Mouse (Mus musculus) heart, embryonic 14.5 days (tissue): ENCODE measurements around the gene Ttc13. TPM values are rescaled to one million over a fixed set of nuclear protein-coding genes. Genes with fewer than 3 reads are reported as not detected.

Source experiments
- ATAC-seq: fragments of 200-750 bp; cut with Nextera tagmentation; 2 replicates; pipeline ENCODE4 v1.8.0; 2017; ENCODE audit warnings: low read depth, moderate TSS enrichment; ENCODE audit not compliant: insufficient number of reproducible peaks, insufficient read depth, low FRiP score
- H3K27ac ChIP-seq, 2 experiments: fragments of 200-500 bp in 1 of 2; fragments of 300-500 bp in 1 of 2; sonication (generic) in 1 of 2; replicated peaks in 1 of 2; 2 replicates each; pipeline ENCODE4 v1.5.1; 2012 to 2014; ENCODE audit warnings: low read depth in 2 of 2, low read length in 2 of 2, control low read depth in 1 of 2, mild to moderate bottlenecking in 1 of 2, mixed read lengths in 1 of 2; ENCODE audit not compliant: control insufficient read depth in 1 of 2, insufficient read depth in 1 of 2
- H3K27me3 ChIP-seq: fragments of 300-500 bp; sonication (generic); 2 replicates; pipeline ENCODE4 v1.6.1; 2014; ENCODE audit warnings: mild to moderate bottlenecking, low read length, control low read depth; ENCODE audit not compliant: control insufficient read depth, insufficient read depth
- H3K36me3 ChIP-seq: fragments of 300-500 bp; sonication (generic); 2 replicates; pipeline ENCODE4 v1.6.1; 2014; ENCODE audit warnings: mild to moderate bottlenecking, control low read depth, low read length, mixed read lengths; ENCODE audit not compliant: control insufficient read depth, insufficient read depth
- H3K4me1 ChIP-seq, 2 experiments: fragments of 200-500 bp in 1 of 2; fragments of 300-500 bp in 1 of 2; sonication (generic) in 1 of 2; 2 replicates each; pipeline ENCODE4 v1.6.1; 2012 to 2014; ENCODE audit warnings: low read length in 2 of 2, control low read depth in 1 of 2, mixed read lengths in 1 of 2; ENCODE audit not compliant: control insufficient read depth in 2 of 2, insufficient read depth in 2 of 2
- H3K4me2 ChIP-seq: fragments of 300-500 bp; sonication (generic); 2 replicates; pipeline ENCODE4 v1.6.1; 2014; ENCODE audit warnings: mild to moderate bottlenecking, low read length
- H3K4me3 ChIP-seq, 2 experiments: fragments of 200-500 bp in 1 of 2; fragments of 300-500 bp in 1 of 2; sonication (generic) in 1 of 2; 2 replicates each; pipeline ENCODE4 v1.5.1; 2012 to 2014; ENCODE audit warnings: low read length in 2 of 2, mild to moderate bottlenecking in 2 of 2, control low read depth in 1 of 2, low read depth in 1 of 2, moderate library complexity in 1 of 2; ENCODE audit not compliant: control insufficient read depth in 1 of 2, insufficient read depth in 1 of 2
- H3K9ac ChIP-seq: fragments of 300-500 bp; sonication (generic); 2 replicates; pipeline ENCODE4 v1.6.1; 2014; ENCODE audit warnings: mild to moderate bottlenecking, low read length
- H3K9me3 ChIP-seq: fragments of 300-500 bp; sonication (generic); 2 replicates; pipeline ENCODE4 v1.6.1; 2016; ENCODE audit warnings: low read length, control low read depth; ENCODE audit not compliant: control insufficient read depth
- WGBS: fragments of 180-500 bp; shearing (Covaris S2); extraction: QIAGEN DNeasy Blood & Tissue Kit; methylation state at CpG from one replicate; pipeline ENCODE4 v1.1.7; 2014; 5-methylcytosine and 5-hydroxymethylcytosine counted together
- polyA plus RNA-seq: library from polyadenylated mRNA; unstranded; fragments of >200 nt; fragmentation: Nextera tagmentation; extraction: Ambion mirVana; gene quantifications from 2 replicates; pipeline ENCODE4 v1.2.1, GENCODE M21; 2014

Ttc13 gene
- polyA plus RNA-seq, 1 experiment from 2014 or later: 30.5 TPM

DNA sequence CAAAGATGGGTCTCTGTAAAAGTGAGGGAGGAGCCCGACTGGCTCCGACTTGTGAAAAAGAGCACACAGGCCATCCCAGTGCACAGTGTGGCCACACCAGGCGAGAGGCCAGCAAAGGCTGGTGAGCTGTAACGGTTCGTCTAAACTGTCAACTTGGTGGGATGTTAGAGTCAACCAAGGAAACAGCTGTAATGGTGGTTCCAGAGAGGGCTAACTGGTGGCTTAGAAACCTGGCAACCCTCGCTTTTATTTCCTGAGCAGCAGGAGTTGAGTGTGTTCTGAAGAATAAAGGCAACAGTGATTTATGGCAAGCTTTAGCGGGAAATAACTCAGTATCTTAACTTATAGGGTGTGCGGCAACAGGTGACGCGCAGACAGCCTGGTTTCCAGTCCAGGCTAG lies 39.6 kb downstream of the Ttc13 start:
- no peaks in the 10 kb centered on the region for H3K9me3 ChIP-seq
- H3K4me2 ChIP-seq: no peak overlapping the region
- no peak overlapping the region for H3K27ac ChIP-seq
- WGBS: 89% methylated on average over 10 of the region's 10 CpGs
- H3K4me3 ChIP-seq: no peak overlapping the region
- H3K9ac ChIP-seq: no peak overlapping the region
- no peaks in the 10 kb centered on the region for H3K27me3 ChIP-seq
- H3K36me3 ChIP-seq: peaks cover 88% of the 10 kb centered on the region
- peaks cover 0 to 1% of the 10 kb centered on the region in 2 experiments; a peak in 1 of 4 replicates for H3K4me1 ChIP-seq
- ATAC-seq: no peak

GRCm38 (mm10) chr8:124681792-124682157 lies 40.0 kb downstream of the Ttc13 start:
- no peak overlapping the region for H3K4me3 ChIP-seq
- H3K9ac ChIP-seq: no peak overlapping the region
- H3K4me2 ChIP-seq: no peak overlapping the region
- no peak for ATAC-seq
- WGBS: 83% methylated on average over 10 of the region's 10 CpGs
- H3K9me3 ChIP-seq: no peaks in the 10 kb centered on the region
- no peaks in the 10 kb centered on the region for H3K27me3 ChIP-seq
- H3K4me1 ChIP-seq: peaks cover 0 to 2% of the 10 kb centered on the region in 2 experiments; a peak in 1 of 4 replicates
- H3K36me3 ChIP-seq: peaks cover 86% of the 10 kb centered on the region
- H3K27ac ChIP-seq: no peak overlapping the region

DNA sequence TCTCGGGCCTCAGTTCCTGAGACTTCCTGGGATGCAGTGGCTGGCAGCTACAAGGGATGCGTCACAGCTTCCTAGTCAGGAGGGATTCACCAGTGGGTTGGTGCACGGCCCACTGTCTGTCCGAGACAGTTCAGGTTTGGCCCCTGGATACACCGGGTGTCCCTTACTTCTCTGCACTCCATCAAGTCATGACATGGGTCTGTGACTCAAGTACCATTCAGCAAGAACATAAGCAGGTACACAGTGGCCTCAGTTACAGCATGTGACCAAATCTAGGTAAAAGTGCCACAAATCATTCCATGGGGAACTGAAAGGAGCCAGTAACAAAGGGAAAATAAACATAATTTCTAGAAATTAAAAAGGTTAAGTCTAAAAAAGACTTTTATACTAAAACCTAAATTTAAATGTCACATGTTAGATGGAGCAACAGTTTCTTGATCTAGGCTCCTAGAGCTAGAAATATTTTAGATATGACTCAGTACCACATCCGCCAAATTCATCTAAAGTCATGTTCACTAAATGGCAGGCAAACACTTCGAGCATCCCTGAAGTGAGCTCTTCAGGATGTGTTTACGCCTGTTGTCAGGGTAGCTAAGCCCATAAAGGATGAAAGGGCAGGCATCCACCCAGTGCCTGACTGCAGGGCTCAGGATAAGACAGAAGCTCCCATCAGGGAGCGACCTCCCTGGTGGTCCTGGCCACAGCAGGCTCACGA lies 40.5 kb downstream of the Ttc13 start:
- no peak overlapping the region for H3K4me3 ChIP-seq
- no peak overlapping the region for H3K4me2 ChIP-seq
- H3K36me3 ChIP-seq: peaks cover 82% of the 10 kb centered on the region
- H3K9me3 ChIP-seq: no peaks in the 10 kb centered on the region
- no peak for ATAC-seq
- H3K27ac ChIP-seq: no peak overlapping the region
- H3K4me1 ChIP-seq: peaks cover 0 to 2% of the 10 kb centered on the region in 2 experiments; a peak in 1 of 4 replicates
- no peak overlapping the region for H3K9ac ChIP-seq
- H3K27me3 ChIP-seq: no peaks in the 10 kb centered on the region
- 77% methylated on average over 10 of the region's 10 CpGs for WGBS

DNA sequence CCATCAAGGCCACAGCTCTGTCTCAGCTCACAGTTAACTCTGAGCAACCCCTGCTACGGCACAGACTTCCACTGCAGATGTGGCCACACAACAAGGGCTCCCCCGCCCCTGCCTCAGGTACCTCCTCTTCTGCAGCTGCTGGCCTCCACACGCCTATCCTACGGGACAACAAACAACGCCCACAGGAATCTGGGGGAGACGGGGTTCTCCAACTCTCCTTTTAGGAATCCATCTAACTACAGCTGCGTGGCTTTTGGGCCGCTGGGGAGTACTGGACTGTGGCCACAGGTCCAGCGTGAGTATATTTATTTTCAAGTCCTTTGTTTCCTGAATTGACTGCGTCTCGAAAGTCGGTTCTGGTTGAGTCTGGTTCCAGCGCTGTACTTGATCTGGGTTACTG lies 43.5 kb downstream of the Ttc13 start:
- no peak overlapping the region for H3K4me2 ChIP-seq
- no peak overlapping the region for H3K27ac ChIP-seq
- no peaks in the 10 kb centered on the region for H3K27me3 ChIP-seq
- no peak for ATAC-seq
- peaks cover 73% of the 10 kb centered on the region for H3K36me3 ChIP-seq
- WGBS: 91% methylated on average over 13 of the region's 13 CpGs
- no peak overlapping the region for H3K9ac ChIP-seq
- H3K4me3 ChIP-seq: no peak overlapping the region
- no peaks in the 10 kb centered on the region for H3K9me3 ChIP-seq
- peaks cover 0 to 2% of the 10 kb centered on the region in 2 experiments; a peak in 1 of 4 replicates for H3K4me1 ChIP-seq

DNA sequence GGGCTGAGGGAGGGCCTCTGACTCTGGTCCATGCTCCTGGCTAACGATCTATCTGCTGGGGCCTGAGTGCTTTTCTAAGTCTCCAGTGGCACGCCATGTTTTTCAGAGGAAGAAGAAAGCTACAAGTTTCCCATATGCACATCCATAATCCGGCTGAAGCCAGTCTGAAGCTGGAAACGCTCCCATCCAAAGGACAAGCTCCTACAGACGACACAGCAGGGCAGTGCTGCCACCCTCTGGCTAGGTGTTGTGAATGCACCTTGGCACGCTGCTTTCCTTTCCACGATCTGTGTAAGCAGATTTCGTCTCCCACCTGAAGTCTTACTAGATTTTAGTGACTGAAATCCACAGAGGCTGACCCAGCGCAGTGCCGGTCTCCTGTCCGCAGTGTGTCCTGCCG lies 44.3 kb downstream of the Ttc13 start:
- no peak for ATAC-seq
- 42% methylated on average over 12 of the region's 12 CpGs for WGBS
- H3K4me1 ChIP-seq: peaks cover 0 to 2% of the 10 kb centered on the region in 2 experiments; a peak in 1 of 4 replicates
- H3K4me3 ChIP-seq: no peak overlapping the region
- no peak overlapping the region; a peak in 1 of 4 replicates for H3K27ac ChIP-seq
- H3K36me3 ChIP-seq: peaks cover 73% of the 10 kb centered on the region
- H3K9me3 ChIP-seq: no peaks in the 10 kb centered on the region
- H3K4me2 ChIP-seq: no peak overlapping the region
- H3K27me3 ChIP-seq: no peaks in the 10 kb centered on the region
- H3K9ac ChIP-seq: peak overlapping the region; percentile 44; the same call in 1 of the 2 replicates

- Histone ChIP-seq H3K4me3 (no peak overlapping the region), H3K27ac (no peak overlapping the region; a peak in 1 of 4 replicates), H3K9me3 (no peaks in the 10 kb centered on the region), H3K27me3 (no peaks in the 10 kb centered on the region), H3K4me1 (peaks cover 0 to 2% of the 10 kb centered on the region in 2 experiments; a peak in 1 of 4 replicates), H3K4me2 (no peak overlapping the region), H3K9ac (peak overlapping the region; percentile 44; the same call in 1 of the 2 replicates), H3K36me3 (peaks cover 73% of the 10 kb centered on the region)
- WGBS: 83% methylated on average over 7 of the region's 7 CpGs
- no peak for ATAC-seq
Observed at GRCm38 (mm10) chr8:124677078-124677477, 44.7 kb downstream of the Ttc13 start.

DNA sequence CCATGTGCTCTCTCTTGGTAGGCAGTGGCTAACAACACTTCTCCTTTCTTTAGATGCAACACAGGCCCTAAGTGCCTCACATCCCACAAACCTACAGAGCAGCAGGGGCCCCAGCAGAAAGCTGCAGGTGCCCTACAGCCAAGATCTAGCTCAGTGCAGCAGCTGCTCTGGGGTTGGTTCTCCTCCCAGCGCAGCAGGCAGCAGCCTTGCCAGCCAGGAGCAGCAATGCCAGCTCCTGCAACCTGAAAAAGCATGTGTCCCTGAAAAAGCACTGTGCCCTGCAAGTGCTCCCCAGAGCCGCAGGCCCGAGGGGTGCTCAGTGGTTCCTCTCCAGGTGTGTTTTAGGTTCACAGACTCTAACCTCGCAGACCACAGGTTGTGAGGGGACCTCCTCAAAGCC lies 45.1 kb downstream of the Ttc13 start:
- peaks cover 73% of the 10 kb centered on the region for H3K36me3 ChIP-seq
- H3K4me2 ChIP-seq: no peak overlapping the region
- no peak for ATAC-seq
- H3K9me3 ChIP-seq: no peaks in the 10 kb centered on the region
- 94% methylated on average over 4 of the region's 4 CpGs for WGBS
- no peak overlapping the region for H3K4me3 ChIP-seq
- no peak overlapping the region for H3K27ac ChIP-seq
- peaks cover 0 to 2% of the 10 kb centered on the region in 2 experiments; a peak in 1 of 4 replicates for H3K4me1 ChIP-seq
- H3K9ac ChIP-seq: no peak overlapping the region
- H3K27me3 ChIP-seq: no peaks in the 10 kb centered on the region
